Mouse (Mus musculus): ENCODE data around the gene Tom1.
A peak's percentile ranks its signal among the peaks of the same experiment; 100 is the strongest.

Tom1 gene

GRCm38 (mm10) chr8:75042974-75043373, 9.5 kb downstream of the Tom1 start:
- DNase-seq, result no peak

- no peak for DNase-seq
Measured at GRCm38 (mm10) chr8:75046303-75046702, 12.8 kb downstream of the Tom1 start.

- no peak for DNase-seq
Measured at GRCm38 (mm10) chr8:75047784-75048183, 14.3 kb downstream of the Tom1 start.

- no peak for DNase-seq
Measured at GRCm38 (mm10) chr8:75053342-75053741, 19.8 kb downstream of the Tom1 start.

- no peak for DNase-seq
Measured at GRCm38 (mm10) chr8:75055673-75056072, 22.2 kb downstream of the Tom1 start.

- DNase-seq, result no peak
Measured at GRCm38 (mm10) chr8:75060022-75060421, 26.5 kb downstream of the Tom1 start.

- no peak for DNase-seq
Measured at GRCm38 (mm10) chr8:75060815-75061214, 27.3 kb downstream of the Tom1 start.

GRCm38 (mm10) chr8:75063290-75063689, 29.8 kb downstream of the Tom1 start:
- no peak for DNase-seq

GRCm38 (mm10) chr8:75064790-75065189, 31.3 kb downstream of the Tom1 start:
- peak; percentile 24 for DNase-seq

- DNase-seq, result no peak
Measured at GRCm38 (mm10) chr8:75067287-75067686, 33.8 kb downstream of the Tom1 start.

- DNase-seq, result no peak
Measured at GRCm38 (mm10) chr8:75070297-75070696, 36.8 kb downstream of the Tom1 start.

- peak; percentile 78 for DNase-seq
Measured at GRCm38 (mm10) chr8:75071627-75072346, 38.3 kb downstream of the Tom1 start.

- DNase-seq, result no peak
Measured at GRCm38 (mm10) chr8:75074876-75075275, 41.4 kb downstream of the Tom1 start.

- no peak for DNase-seq
Measured at GRCm38 (mm10) chr8:75078215-75078614, 44.7 kb downstream of the Tom1 start.

- no peak for DNase-seq
Measured at GRCm38 (mm10) chr8:75078851-75079250, 45.3 kb downstream of the Tom1 start.

- no peak for DNase-seq
Measured at GRCm38 (mm10) chr8:75081364-75082040, 48.0 kb downstream of the Tom1 start.

- DNase-seq, result no peak
Measured at GRCm38 (mm10) chr8:75082181-75082805, 48.8 kb downstream of the Tom1 start.

GRCm38 (mm10) chr8:75083846-75084245, 50.3 kb downstream of the Tom1 start:
- peak; percentile 88 for DNase-seq

GRCm38 (mm10) chr8:75084382-75085064, 51.0 kb downstream of the Tom1 start:
- DNase-seq, result no peak

GRCm38 (mm10) chr8:75086002-75086401, 52.5 kb downstream of the Tom1 start:
- DNase-seq, result no peak

GRCm38 (mm10) chr8:75087127-75087526, 53.6 kb downstream of the Tom1 start:
- no peak for DNase-seq

GRCm38 (mm10) chr8:75088989-75089881, 55.7 kb downstream of the Tom1 start:
- DNase-seq, result peak; percentile 82
